Mouse (Mus musculus): ENCODE data around the gene Cwc25. TPM values are rescaled to one million over a fixed set of nuclear protein-coding genes. Genes with fewer than 3 reads are reported as not detected.
"Not testable (repeated sequence)": the region's sequence is repeated elsewhere in the genome, so short reads cannot be mapped to it uniquely, and the experiment has no call there.

The Cwc25 gene
- polyA plus RNA-seq, 1 experiment: 19.7 TPM

GRCm38 (mm10) chr11:97739155-97739554 is 27.2 kb downstream of the Cwc25 start:
- TF ChIP-seq CTCF (IDR thresholded peaks at IDR 0.05; ENCODE audit: borderline replicate concordance, extremely low read depth, insufficient read depth, insufficient read length) (peak; percentile 30; the same call in 1 of the 2 replicates), POLR2A (IDR thresholded peaks at IDR 0.05; ENCODE audit: borderline replicate concordance, extremely low read depth, insufficient read depth, insufficient read length, poor library complexity, severe bottlenecking) (no peak)
- DNase-seq (ENCODE audit: low read depth): no peak

GRCm38 (mm10) chr11:97738703-97739102 is 27.7 kb downstream of the Cwc25 start:
- peak; percentile 11 for DNase-seq (ENCODE audit: low read depth)
- TF ChIP-seq CTCF (IDR thresholded peaks at IDR 0.05; ENCODE audit: borderline replicate concordance, extremely low read depth, insufficient read depth, insufficient read length) (peak; percentile 37; the same call in 1 of the 2 replicates), POLR2A (IDR thresholded peaks at IDR 0.05; ENCODE audit: borderline replicate concordance, extremely low read depth, insufficient read depth, insufficient read length, poor library complexity, severe bottlenecking) (no peak)

DNA sequence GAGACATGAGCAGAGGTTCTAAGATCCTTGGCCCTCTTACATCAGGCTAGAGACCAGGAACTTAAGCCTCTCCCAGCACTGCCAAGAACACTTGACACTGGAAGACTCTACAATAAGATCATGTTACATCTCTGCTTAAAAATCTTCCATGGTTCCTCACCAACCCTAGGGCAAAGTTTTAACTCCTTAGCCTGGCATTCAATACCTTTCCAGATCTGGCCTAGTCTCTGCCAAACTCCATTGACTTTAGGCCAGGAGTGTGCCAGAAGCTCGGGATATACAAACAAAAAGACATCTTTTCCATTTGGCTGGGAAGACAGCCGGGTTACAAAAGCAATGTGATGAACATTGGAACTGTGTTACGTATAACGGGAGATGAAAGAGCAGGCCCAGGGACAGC is 28.8 kb downstream of the Cwc25 start:
- TF ChIP-seq POLR2A (IDR thresholded peaks at IDR 0.05; ENCODE audit: borderline replicate concordance, extremely low read depth, insufficient read depth, insufficient read length, poor library complexity, severe bottlenecking) (no peak), CTCF (IDR thresholded peaks at IDR 0.05; ENCODE audit: borderline replicate concordance, extremely low read depth, insufficient read depth, insufficient read length) (no peak)
- DNase-seq (ENCODE audit: low read depth): peak; percentile 13

DNA sequence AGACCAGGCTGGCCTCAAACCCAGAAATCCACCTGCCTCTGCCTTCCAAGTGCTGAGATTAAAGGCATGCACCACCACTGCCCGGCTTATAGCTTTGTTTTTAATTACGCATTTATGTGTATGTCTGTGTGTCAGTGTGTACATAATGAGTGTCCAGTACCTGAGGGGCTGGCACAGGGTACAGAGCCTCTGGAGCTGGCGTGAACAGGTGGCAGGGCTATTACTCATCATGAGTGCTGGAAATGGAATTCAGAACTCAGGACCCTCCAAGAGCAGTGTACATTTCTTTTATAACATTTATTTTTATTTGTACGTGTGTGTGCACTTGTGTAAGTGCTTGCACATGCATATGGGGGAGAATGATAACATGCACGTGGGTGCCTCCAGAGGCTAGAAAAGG is 29.7 kb downstream of the Cwc25 start:
- no peak for DNase-seq (ENCODE audit: low read depth)
- TF ChIP-seq CTCF (IDR thresholded peaks at IDR 0.05; ENCODE audit: borderline replicate concordance, extremely low read depth, insufficient read depth, insufficient read length) (no peak), POLR2A (IDR thresholded peaks at IDR 0.05; ENCODE audit: borderline replicate concordance, extremely low read depth, insufficient read depth, insufficient read length, poor library complexity, severe bottlenecking) (no peak)

- not testable (repeated sequence) for DNase-seq (ENCODE audit: low read depth)
These were observed 31.5 kb downstream of the Cwc25 start for GRCm38 (mm10) chr11:97734810-97735209.

DNA sequence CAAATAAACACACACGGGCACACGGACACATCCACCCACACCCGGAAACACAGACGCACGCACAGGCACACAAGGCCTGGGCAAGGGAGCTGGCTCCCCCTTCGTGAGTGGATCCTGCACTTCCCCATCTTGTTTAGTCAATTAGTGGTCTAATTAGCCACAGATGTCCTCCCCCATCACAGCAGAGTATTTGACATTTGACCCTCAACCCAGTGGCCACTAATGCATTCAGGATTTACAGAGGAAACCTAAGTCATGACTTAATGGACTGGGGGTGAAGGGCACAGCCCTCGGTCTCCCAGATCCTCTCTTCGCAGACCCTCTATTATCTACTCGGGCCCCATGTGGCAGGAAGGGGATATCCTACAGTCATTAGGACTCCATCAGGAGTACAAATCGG is 32.7 kb downstream of the Cwc25 start:
- peak; percentile 13 for DNase-seq (ENCODE audit: low read depth)
- TF ChIP-seq CTCF (IDR thresholded peaks at IDR 0.05; ENCODE audit: borderline replicate concordance, extremely low read depth, insufficient read depth, insufficient read length) (no peak), POLR2A (IDR thresholded peaks at IDR 0.05; ENCODE audit: borderline replicate concordance, extremely low read depth, insufficient read depth, insufficient read length, poor library complexity, severe bottlenecking) (no peak)

DNA sequence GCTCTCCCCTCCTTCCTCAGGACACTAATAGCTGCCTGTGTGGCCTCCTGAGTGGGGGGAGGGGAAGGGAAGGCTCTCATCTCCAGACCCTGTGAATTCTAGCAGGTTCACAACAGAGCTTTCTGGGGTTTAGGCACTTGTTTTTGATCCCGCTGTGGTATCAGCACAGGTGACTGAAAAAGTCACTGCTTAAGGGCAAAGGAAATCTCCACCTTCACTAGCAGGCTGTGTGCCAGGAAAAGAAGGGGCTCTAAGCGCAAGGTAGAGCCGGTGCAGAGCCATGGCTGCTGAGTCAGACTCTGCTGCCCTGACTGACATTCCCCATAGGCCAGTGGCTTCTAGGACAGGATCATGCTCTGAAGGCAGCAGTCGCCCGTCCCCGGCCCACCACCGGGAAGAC is 37.6 kb downstream of the Cwc25 start:
- no peak for DNase-seq (ENCODE audit: low read depth)
- TF ChIP-seq CTCF (IDR thresholded peaks at IDR 0.05; ENCODE audit: borderline replicate concordance, extremely low read depth, insufficient read depth, insufficient read length) (no peak), POLR2A (IDR thresholded peaks at IDR 0.05; ENCODE audit: borderline replicate concordance, extremely low read depth, insufficient read depth, insufficient read length, poor library complexity, severe bottlenecking) (no peak)

GRCm38 (mm10) chr11:97728311-97728710 is 38.0 kb downstream of the Cwc25 start:
- no peak for TF ChIP-seq POLR2A (IDR thresholded peaks at IDR 0.05; ENCODE audit: borderline replicate concordance, extremely low read depth, insufficient read depth, insufficient read length, poor library complexity, severe bottlenecking)
- TF ChIP-seq CTCF (IDR thresholded peaks at IDR 0.05; ENCODE audit: borderline replicate concordance, extremely low read depth, insufficient read depth, insufficient read length): no peak

DNA sequence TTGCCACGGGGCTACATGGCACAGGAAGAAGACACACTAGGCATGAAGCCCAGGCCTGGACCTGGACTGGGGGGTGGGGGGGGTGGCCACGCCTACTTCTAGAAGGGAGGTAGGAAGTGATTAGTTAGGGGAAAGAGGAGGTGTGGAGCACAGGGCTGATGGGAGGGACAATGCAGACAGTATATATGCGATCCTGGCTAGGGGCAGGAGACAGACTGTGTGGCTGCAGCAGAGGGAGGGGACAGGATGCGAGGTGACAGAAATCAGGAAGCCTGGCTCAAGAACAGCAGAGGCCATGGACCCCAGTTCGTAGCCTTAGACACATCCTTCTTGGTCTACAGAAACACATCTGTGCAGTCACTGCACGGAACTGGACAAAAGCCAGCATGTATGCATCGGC is 42.6 kb downstream of the Cwc25 start:
- TF ChIP-seq CTCF (IDR thresholded peaks at IDR 0.05; ENCODE audit: borderline replicate concordance, extremely low read depth, insufficient read depth, insufficient read length) (no peak), POLR2A (IDR thresholded peaks at IDR 0.05; ENCODE audit: borderline replicate concordance, extremely low read depth, insufficient read depth, insufficient read length, poor library complexity, severe bottlenecking) (no peak)
- DNase-seq (ENCODE audit: low read depth): no peak

More at GRCm38 (mm10) chr11:97728311-97728710, 38.0 kb downstream of the Cwc25 start:
- DNase-seq (ENCODE audit: low read depth): no peak

GRCm38 (mm10) chr11:97721338-97721737 is 45.0 kb downstream of the Cwc25 start:
- no peak for DNase-seq (ENCODE audit: low read depth)
- no peak for TF ChIP-seq CTCF (IDR thresholded peaks at IDR 0.05; ENCODE audit: borderline replicate concordance, extremely low read depth, insufficient read depth, insufficient read length)
- TF ChIP-seq POLR2A (IDR thresholded peaks at IDR 0.05; ENCODE audit: borderline replicate concordance, extremely low read depth, insufficient read depth, insufficient read length, poor library complexity, severe bottlenecking): no peak

DNA sequence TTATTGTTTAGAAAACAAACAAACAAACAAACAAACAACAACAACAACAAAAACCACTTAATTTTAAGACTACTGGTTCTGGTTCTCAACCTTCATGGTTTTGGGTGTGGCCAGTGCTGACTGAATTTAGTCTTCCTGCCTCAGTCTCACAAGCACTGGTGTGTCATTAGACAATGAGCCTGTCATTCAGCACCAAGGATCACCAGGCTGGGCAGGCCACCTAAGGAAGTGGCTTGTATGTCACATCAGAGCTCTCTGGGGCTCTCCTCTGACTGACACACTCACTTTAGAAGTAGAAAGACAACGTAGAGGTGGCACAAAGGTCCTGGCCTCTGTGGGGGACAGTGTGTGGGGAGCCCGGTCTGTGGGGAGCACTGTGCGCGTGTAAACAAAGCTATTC is 47.3 kb downstream of the Cwc25 start:
- TF ChIP-seq CTCF (IDR thresholded peaks at IDR 0.05; ENCODE audit: borderline replicate concordance, extremely low read depth, insufficient read depth, insufficient read length) (no peak), POLR2A (IDR thresholded peaks at IDR 0.05; ENCODE audit: borderline replicate concordance, extremely low read depth, insufficient read depth, insufficient read length, poor library complexity, severe bottlenecking) (no peak)
- no peak for DNase-seq (ENCODE audit: low read depth)

DNA sequence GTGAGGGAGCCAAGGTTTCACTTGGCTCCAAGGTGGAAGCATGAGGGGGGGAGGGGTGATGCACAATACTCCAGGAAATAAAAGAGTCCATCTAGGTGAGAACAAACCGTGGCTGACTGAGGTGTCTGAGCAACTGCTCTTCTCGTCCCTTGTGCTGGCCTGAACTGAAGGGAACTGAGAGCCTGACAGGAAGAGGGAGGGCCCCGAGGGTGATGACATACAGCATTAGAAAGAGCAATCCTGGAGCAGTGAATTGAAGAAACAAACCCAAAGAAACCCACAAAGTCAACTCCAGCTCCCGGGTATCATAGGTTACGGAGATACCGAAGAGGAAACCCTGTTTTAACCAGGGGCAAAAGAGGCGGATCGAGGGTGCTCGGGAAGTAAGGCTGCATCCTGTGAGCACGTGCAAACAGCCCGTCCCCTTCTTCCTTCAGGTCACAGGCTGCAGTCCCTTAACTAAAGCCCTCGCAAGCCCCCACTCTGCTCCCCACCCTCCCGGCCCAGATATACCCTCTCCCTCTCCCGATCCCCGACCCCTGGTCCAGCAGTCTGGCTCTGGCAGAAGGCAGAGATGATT is 48.0 kb downstream of the Cwc25 start:
- DNase-seq (ENCODE audit: low read depth): no peak
- TF ChIP-seq POLR2A (IDR thresholded peaks at IDR 0.05; ENCODE audit: borderline replicate concordance, extremely low read depth, insufficient read depth, insufficient read length, poor library complexity, severe bottlenecking) (no peak), CTCF (IDR thresholded peaks at IDR 0.05; ENCODE audit: borderline replicate concordance, extremely low read depth, insufficient read depth, insufficient read length) (no peak)

All from brain, embryonic 14.5 days (tissue).